Mouse (Mus musculus) G1E (cell line): ENCODE measurements around the gene Wnt1. TPM values are rescaled to one million over a fixed set of nuclear protein-coding genes. Genes with fewer than 3 reads are reported as not detected.
"Not testable (repeated sequence)": the region's sequence is repeated elsewhere in the genome, so short reads cannot be mapped to it uniquely, and the experiment has no call there.

Experiments
- ATAC-seq: 2 replicates; pipeline ENCODE4 v1.8.0; 2016; ENCODE audit warnings: mild to moderate bottlenecking; ENCODE audit not compliant: insufficient number of reproducible peaks, poor library complexity, low FRiP score, severe bottlenecking; ENCODE audit errors: extremely low read depth
- DNase-seq: peaks from one replicate; pipeline ENCODE4 v3.0.0; 2012; ENCODE audit warnings: low spot score
- H3K27me3 ChIP-seq: 2 replicates; pipeline ENCODE4 v1.6.1; 2012; ENCODE audit warnings: mild to moderate bottlenecking, low read length, inconsistent platforms; ENCODE audit not compliant: insufficient read depth
- H3K36me3 ChIP-seq: replicated peaks from 2 replicates; pipeline ENCODE3; 2012; ENCODE audit warnings: mild to moderate bottlenecking, inconsistent platforms
- H3K4me1 ChIP-seq: 2 replicates; pipeline ENCODE4 v1.6.1; 2012; ENCODE audit warnings: low read depth, low read length, inconsistent platforms, mixed read lengths; ENCODE audit not compliant: insufficient read depth
- H3K4me3 ChIP-seq: 2 replicates; pipeline ENCODE4 v1.5.1; 2012; ENCODE audit warnings: low read depth, mild to moderate bottlenecking, inconsistent platforms, low read length, moderate library complexity, mixed read lengths
- H3K9me3 ChIP-seq: replicated peaks from 2 replicates; pipeline ENCODE4 v1.6.1; 2012; ENCODE audit warnings: inconsistent platforms
- CTCF ChIP-seq: IDR thresholded peaks from 2 replicates; pipeline ENCODE4 v1.5.1; 2012; ENCODE audit warnings: low read depth, low read length, inconsistent platforms, mixed read lengths
- GATA1 ChIP-seq: IDR thresholded peaks from 2 replicates; pipeline ENCODE4 v1.6.1; 2012; ENCODE audit warnings: borderline replicate concordance, low read length, inconsistent platforms, mixed read lengths
- GATA2 ChIP-seq: IDR thresholded peaks from 2 replicates; pipeline ENCODE4 v1.6.1; 2012; ENCODE audit warnings: low read depth, low read length, inconsistent platforms, borderline replicate concordance
- POLR2AphosphoS5 ChIP-seq: IDR thresholded peaks from 2 replicates; pipeline ENCODE4 v1.6.1; 2012; ENCODE audit warnings: low read depth, low read length, inconsistent platforms; ENCODE audit not compliant: insufficient replicate concordance
- TAL1 ChIP-seq: conservative IDR thresholded peaks from 2 replicates; pipeline ENCODE4 v1.6.1; 2012; ENCODE audit warnings: low read depth, low read length, inconsistent platforms, mixed read lengths
- polyA plus RNA-seq: library from polyadenylated mRNA; stranded (reverse); fragments of >175 nt; gene quantifications from 2 replicates; pipeline ENCODE4 v1.2.3, GENCODE M21; 2012
- total RNA-seq, 2 experiments: library from RNA; stranded (forward) in 1 of 2; stranded (reverse) in 1 of 2; fragments of 200-1000 nt in 1 of 2; fragments of >200 nt in 1 of 2; fragmentation: Nextera tagmentation in 1 of 2; gene quantifications; 2 replicates each; pipeline ENCODE4 v1.2.3; 2014 to 2017

The Wnt1 gene
- total and polyA plus RNA-seq, 3 experiments: not detected

DNA sequence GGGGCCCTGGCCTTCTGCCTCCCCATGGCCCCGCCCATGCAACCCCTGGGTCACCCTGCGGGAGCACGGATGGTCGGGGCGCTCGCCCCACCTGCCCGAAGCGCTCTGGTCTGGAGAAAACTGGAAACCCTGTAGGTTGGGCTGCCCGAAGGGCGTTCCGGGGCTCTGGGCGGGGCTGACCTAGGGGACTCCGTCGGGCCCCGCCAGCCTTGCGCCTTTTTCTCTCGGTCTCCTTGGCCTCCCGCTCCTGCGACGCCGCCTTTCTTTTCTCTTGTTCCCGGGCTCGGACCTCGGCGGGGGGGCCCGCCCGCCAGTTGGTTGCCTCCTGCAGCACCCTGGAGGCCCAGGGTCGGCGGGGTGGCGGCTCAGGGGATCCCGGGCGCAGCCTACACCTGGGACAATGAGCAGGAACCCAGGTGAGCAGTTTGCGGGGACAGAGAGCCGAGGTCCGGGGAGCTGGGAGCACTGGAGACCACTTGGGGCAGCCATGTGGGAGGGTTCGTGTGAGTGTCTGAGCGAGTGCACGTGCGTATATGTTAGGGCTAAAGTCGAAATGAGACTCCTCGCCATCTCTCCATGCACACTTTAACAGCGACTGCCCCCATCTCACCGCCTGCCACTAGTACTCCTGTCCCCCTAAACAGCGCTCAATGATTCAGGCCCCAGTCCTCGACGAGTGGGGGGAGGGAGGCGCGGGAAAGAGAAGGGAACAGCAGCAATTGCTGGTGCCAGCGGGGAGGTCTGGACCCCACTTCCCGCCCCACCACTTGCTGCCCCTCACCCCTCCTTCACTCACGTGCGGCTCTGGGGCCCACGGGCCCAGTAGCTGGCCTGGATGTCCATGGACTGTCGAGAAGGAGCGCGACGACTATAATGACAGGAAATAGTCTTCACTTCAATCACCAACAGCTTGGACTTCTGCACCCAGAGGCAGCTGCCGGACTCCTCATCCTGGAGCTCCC lies 17.4 kb downstream of the Wnt1 start:
- ATAC-seq: no peak
- Histone ChIP-seq H3K27me3 (peaks cover 74% of the 10 kb centered on the region), H3K4me1 (peaks cover 49% of the 10 kb centered on the region), H3K9me3 (peaks cover 5% of the 10 kb centered on the region; the same call in 1 of the 2 replicates), H3K4me3 (peak overlapping the region; percentile 65; the same call in 1 of the 2 replicates), H3K36me3 (peaks cover 28% of the 10 kb centered on the region)
- TF ChIP-seq GATA2 (no peak), CTCF (no peak), POLR2AphosphoS5 (no peak)
- peak; percentile 50 for DNase-seq

DNA sequence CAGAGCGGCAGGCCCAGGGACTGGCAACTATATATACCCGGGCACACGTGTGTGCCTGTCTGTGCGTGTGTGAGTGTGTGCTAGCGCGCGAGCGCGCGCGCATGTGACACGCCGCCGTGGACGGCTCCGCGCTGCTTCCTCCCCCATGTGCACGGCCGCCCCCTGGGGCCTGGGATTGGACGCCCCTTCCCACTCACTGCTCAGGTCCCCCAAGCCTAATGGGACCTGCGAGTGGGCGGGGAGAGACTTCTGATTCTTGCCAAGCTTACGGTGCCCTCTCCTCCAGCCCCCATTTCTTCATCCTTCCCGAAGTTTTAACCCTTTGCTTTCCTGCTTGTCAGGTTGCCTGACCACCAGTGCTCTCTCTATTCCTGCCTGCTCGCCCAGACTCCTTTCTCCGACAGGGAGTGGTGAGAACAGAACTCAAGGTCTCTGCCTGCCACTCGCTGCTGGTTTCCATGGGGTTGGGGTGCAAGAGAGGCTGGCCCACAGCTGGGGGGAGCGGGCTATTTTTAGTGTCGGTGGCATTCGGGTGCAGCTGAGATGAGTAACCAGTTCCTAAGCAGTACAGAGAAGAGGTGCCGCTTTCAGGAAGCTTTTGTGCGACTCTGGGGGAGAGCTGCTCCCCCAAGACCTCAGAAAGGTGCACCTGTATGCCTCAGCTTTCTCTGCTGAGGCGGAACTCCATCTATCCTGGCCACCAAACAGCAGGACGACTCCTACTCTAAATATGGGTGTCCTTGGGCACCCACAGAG lies 18.4 kb downstream of the Wnt1 start:
- no peak for TF ChIP-seq TAL1
- DNase-seq (no peak), ATAC-seq (no peak)
- Histone ChIP-seq H3K36me3 (peaks cover 37% of the 10 kb centered on the region), H3K4me3 (peak overlapping the region; percentile 65; the same call in 1 of the 2 replicates), H3K4me1 (peaks cover 54% of the 10 kb centered on the region), H3K27me3 (peaks cover 65% of the 10 kb centered on the region), H3K9me3 (peaks cover 5% of the 10 kb centered on the region; the same call in 1 of the 2 replicates)

DNA sequence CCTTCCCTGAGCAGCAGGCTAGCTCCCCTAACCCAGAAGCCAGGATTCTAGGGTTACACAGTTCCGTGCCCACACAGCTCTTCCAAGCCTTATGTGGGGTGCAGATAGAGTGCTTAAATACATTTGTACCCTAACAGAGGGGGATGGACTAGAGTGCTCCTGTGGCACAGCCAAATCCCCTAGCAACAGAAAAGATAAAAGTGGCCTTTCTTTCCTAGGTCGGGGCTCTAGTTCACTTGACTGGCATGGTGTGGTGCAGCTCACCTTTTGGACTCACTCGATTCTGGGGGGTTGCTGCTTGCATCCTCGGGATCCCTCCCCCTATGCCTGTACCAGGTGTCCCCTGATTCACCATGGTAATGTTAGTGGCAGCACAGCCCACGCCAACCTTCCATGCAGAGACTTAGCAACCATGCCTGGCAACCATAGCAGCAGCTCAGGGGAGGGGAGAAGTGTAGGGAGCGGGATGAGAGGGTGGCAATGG lies 19.0 kb downstream of the Wnt1 start:
- peaks cover 5% of the 10 kb centered on the region; the same call in 1 of the 2 replicates for H3K9me3 ChIP-seq
- H3K36me3 ChIP-seq: peaks cover 44% of the 10 kb centered on the region
- DNase-seq (no peak), ATAC-seq (no peak)
- H3K4me3 ChIP-seq: no peak overlapping the region
- peaks cover 59% of the 10 kb centered on the region for H3K27me3 ChIP-seq
- peaks cover 58% of the 10 kb centered on the region for H3K4me1 ChIP-seq
- TF ChIP-seq GATA1 (no peak), TAL1 (no peak), GATA2 (no peak), POLR2AphosphoS5 (no peak), CTCF (no peak)

DNA sequence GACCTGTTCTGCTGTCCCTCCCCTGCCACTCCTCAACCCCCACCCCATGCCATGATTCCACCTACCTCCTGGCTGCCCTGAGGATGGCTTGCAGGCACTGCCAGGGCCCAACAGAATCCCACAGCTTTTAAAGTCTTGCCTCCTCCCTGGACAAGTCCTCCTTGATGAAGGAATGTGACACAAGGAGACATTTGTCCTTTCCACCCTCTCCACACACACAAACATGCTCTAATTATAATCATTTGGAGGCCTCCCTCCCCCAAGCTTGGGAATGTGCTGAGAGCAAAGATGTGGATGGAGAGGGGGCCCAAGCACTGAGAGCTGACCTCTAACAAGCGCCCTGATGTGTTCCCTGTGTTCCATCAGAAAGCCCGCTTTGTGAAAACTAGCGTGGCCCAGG lies 19.7 kb downstream of the Wnt1 start, which contains the start of gene Ddn:
Ddn (minus strand) TSS at position 101 of the 400 bp plus-strand sequence.
- TF ChIP-seq GATA1 (no peak), GATA2 (no peak), CTCF (no peak), TAL1 (no peak), POLR2AphosphoS5 (no peak)
- Histone ChIP-seq H3K4me3 (no peak within 1 kb of the TSS; the same call in 1 of the 2 replicates), H3K36me3 (peaks cover 51% of the 10 kb centered on the region), H3K27me3 (peaks cover 52% of the 10 kb centered on the region), H3K4me1 (peaks cover 52% of the 10 kb centered on the region), H3K9me3 (peaks cover 5% of the 10 kb centered on the region; the same call in 1 of the 2 replicates)
- ATAC-seq: no peak
- DNase-seq: no peak

DNA sequence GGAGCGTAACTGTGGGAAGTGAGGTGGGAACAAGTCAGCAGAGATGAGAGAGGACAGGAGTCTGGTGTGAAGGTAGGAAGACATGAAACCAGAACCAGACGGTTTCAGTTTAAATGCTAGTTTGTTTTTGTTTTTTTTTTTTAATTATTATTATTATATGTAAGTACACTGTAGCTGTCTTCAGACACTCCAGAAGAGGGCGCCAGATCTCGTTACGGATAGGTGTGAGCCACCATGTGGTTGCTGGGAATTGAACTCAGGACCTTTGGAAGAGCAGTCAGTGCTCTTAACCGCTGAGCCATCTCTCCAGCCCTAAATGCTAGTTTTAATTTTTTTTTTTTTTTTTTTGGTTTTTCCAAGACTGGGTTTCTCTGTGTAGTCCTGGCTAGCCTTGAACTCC lies 20.6 kb downstream of the Wnt1 start:
- not testable (repeated sequence) for ATAC-seq, H3K9me3 ChIP-seq, DNase-seq, H3K4me3 ChIP-seq
- H3K4me1 ChIP-seq: peaks cover 50% of the 10 kb centered on the region
- H3K27me3 ChIP-seq: peaks cover 44% of the 10 kb centered on the region
- peaks cover 59% of the 10 kb centered on the region for H3K36me3 ChIP-seq

DNA sequence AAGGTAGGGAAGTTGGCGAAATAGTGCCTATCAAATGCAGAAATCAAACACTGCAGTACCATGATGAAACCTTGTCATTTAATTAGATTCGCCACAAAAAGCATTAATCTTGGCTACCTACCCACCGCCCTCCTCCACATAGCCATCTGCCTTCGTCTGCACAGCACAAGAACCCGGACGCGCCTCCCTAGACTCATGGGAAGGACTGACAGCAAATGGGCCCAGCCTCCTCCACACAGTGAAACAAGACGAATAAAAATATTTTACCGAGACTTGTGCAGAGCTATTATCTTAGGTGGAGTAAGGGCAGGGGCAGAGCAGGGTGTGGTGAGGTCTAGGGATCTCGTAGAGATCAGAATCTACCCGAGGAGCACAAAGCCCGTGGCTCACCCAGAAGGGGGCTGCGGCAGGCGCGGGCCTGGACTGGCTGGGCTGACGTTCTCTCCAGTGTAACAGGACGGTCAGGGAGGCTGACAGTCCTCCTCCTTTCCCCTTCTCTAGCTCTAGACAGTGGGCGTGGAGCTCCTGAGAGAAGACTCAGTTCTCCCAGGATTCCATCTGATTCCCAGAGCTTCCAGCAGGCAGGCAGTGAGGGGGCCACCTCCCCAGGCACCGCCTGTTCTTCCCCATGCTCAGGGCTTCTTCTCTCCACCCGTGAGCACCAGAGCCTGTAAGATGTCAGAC lies 23.2 kb downstream of the Wnt1 start:
- peaks cover 24% of the 10 kb centered on the region for H3K4me1 ChIP-seq
- no peak overlapping the region for H3K4me3 ChIP-seq
- TF ChIP-seq CTCF (no peak), GATA2 (no peak), TAL1 (no peak)
- no peaks in the 10 kb centered on the region for H3K9me3 ChIP-seq
- peaks cover 17% of the 10 kb centered on the region for H3K27me3 ChIP-seq
- no peak for DNase-seq
- peaks cover 83% of the 10 kb centered on the region for H3K36me3 ChIP-seq
- ATAC-seq: no peak
